Mouse (Mus musculus): ENCODE results near the gene Faap20. TPM values are rescaled to one million over a fixed set of nuclear protein-coding genes. Genes with fewer than 3 reads are reported as not detected.

Faap20 gene
- polyA plus RNA-seq (2011; ENCODE audit: insufficient read length, low read depth, missing spikeins), result 19.8 and 21.1 TPM in 2 replicates

DNA sequence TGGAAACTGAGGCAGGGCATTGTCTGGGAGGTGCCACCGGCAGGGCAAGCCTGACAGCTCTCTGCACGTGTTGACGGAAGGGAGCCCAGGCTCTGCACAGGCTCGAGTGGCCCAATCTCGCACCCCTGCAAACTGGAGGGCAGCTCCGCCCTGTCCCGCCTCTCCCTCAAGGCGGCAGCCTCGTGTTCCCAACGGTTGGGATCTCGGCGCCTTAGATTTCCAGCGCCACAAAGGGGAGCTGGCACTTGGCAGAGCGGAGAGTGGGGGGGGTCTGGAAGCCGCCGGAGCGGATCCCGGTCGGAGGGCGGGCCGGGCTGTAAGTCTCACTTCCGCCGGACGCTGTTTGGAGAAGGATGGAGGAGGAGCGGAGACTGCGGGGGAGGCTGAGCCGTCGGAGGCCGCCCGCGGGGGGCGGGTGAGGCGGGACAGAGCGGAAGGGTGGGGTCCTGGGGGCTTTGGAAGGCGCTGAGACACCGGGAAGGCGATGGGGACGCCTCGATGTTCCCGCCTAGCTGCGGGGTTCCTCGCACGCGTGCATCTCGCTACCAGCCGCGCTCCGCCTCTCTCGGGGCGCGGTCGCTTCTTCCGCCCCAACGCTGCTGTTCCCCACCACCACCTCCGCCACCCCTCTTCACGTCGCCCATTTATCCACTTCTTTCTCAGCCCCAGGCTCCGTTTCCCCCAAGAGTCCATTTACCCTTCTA is at the start of gene Faap20:
TSS of gene Faap20 (plus strand) at position 155 of the 704 bp plus-strand sequence.
- Histone ChIP-seq H3K4me3 (ENCODE audit: insufficient read depth, low read length) (peak within 1 kb of the TSS; percentile 65), H3K27ac (ENCODE audit: insufficient read depth, low read length) (peak within 1 kb of the TSS; percentile 98), H3K4me1 (ENCODE audit: control insufficient read depth, insufficient read depth, low read length) (peaks cover 7% of the 10 kb centered on the region)
- peak; percentile 85 for TF ChIP-seq POLR2A (IDR thresholded peaks at IDR 0.05; ENCODE audit: low read depth, low read length)
- TF ChIP-seq CTCF (IDR thresholded peaks at IDR 0.05; ENCODE audit: borderline replicate concordance, insufficient read depth, low read length), result no peak

- Histone ChIP-seq H3K27ac (ENCODE audit: insufficient read depth, low read length) (no peak overlapping the region), H3K4me1 (ENCODE audit: control insufficient read depth, insufficient read depth, low read length) (peaks cover 33% of the 10 kb centered on the region), H3K4me3 (ENCODE audit: insufficient read depth, low read length) (no peak overlapping the region)
- no peak for TF ChIP-seq POLR2A (IDR thresholded peaks at IDR 0.05; ENCODE audit: low read depth, low read length)
- no peak for TF ChIP-seq CTCF (IDR thresholded peaks at IDR 0.05; ENCODE audit: borderline replicate concordance, insufficient read depth, low read length)
Measured at GRCm38 (mm10) chr4:155200861-155201390, 48.7 kb upstream of the Faap20 start.

DNA sequence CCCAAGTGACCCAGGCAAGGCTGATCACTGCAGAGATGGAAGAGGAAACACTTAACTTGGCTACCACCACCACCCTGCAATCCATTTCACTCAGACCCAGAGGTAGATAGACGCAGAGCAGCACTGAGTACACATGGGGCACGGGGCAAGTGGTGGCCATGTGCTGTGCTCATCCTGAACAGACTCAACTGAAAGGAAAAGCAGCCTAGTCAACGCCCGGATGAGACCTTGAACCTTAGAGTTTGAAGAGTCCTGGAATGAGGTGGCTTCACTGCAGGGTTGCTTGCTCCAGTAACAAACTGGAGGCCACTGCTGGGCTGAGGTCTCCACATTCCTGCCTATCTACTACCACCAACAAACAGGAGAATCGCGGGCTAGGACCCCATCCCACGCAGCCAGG is 47.8 kb upstream of the Faap20 start:
- peaks cover 30% of the 10 kb centered on the region for H3K4me1 ChIP-seq (ENCODE audit: control insufficient read depth, insufficient read depth, low read length)
- H3K27ac ChIP-seq (ENCODE audit: insufficient read depth, low read length), result no peak overlapping the region
- no peak overlapping the region for H3K4me3 ChIP-seq (ENCODE audit: insufficient read depth, low read length)
- no peak for TF ChIP-seq CTCF (IDR thresholded peaks at IDR 0.05; ENCODE audit: borderline replicate concordance, insufficient read depth, low read length)
- TF ChIP-seq POLR2A (IDR thresholded peaks at IDR 0.05; ENCODE audit: low read depth, low read length), result no peak

DNA sequence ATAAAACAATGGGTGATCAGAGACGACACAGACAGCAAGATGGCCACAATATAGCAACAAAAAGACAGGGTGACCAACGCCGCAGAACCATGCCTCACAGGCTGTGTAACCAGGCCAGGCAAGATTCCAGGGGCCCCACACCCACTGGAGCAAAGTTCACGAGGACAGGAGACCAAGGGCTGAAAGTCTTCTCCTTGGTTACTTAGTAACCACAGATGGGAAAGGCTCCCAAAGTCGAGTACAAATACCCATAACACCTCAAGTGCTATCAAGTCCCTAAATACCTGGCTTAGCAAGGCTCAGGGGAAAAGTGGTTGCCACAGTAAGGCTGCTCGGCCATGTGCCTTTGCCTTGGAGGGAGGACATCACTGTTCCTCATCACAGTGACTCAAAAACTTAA is 43.7 kb upstream of the Faap20 start:
- Histone ChIP-seq H3K27ac (ENCODE audit: insufficient read depth, low read length) (no peak overlapping the region), H3K4me3 (ENCODE audit: insufficient read depth, low read length) (no peak overlapping the region), H3K4me1 (ENCODE audit: control insufficient read depth, insufficient read depth, low read length) (peaks cover 23% of the 10 kb centered on the region)
- TF ChIP-seq POLR2A (IDR thresholded peaks at IDR 0.05; ENCODE audit: low read depth, low read length), result no peak
- no peak for TF ChIP-seq CTCF (IDR thresholded peaks at IDR 0.05; ENCODE audit: borderline replicate concordance, insufficient read depth, low read length)

- no peak overlapping the region for H3K27ac ChIP-seq (ENCODE audit: insufficient read depth, low read length)
- H3K4me1 ChIP-seq (ENCODE audit: control insufficient read depth, insufficient read depth, low read length), result peaks cover 17% of the 10 kb centered on the region
- H3K4me3 ChIP-seq (ENCODE audit: insufficient read depth, low read length), result no peak overlapping the region
- TF ChIP-seq CTCF (IDR thresholded peaks at IDR 0.05; ENCODE audit: borderline replicate concordance, insufficient read depth, low read length) (no peak), POLR2A (IDR thresholded peaks at IDR 0.05; ENCODE audit: low read depth, low read length) (no peak)
Measured at GRCm38 (mm10) chr4:155206498-155206897, 43.1 kb upstream of the Faap20 start.

- peaks cover 14% of the 10 kb centered on the region for H3K4me1 ChIP-seq (ENCODE audit: control insufficient read depth, insufficient read depth, low read length)
- H3K27ac ChIP-seq (ENCODE audit: insufficient read depth, low read length), result no peak overlapping the region
- H3K4me3 ChIP-seq (ENCODE audit: insufficient read depth, low read length), result no peak overlapping the region
- TF ChIP-seq CTCF (IDR thresholded peaks at IDR 0.05; ENCODE audit: borderline replicate concordance, insufficient read depth, low read length), result no peak
- TF ChIP-seq POLR2A (IDR thresholded peaks at IDR 0.05; ENCODE audit: low read depth, low read length), result no peak
Measured at GRCm38 (mm10) chr4:155207841-155208240, 41.8 kb upstream of the Faap20 start.

- no peak for TF ChIP-seq POLR2A (IDR thresholded peaks at IDR 0.05; ENCODE audit: low read depth, low read length)
- no peak for TF ChIP-seq CTCF (IDR thresholded peaks at IDR 0.05; ENCODE audit: borderline replicate concordance, insufficient read depth, low read length)
- H3K4me1 ChIP-seq (ENCODE audit: control insufficient read depth, insufficient read depth, low read length), result peaks cover 14% of the 10 kb centered on the region
- no peak overlapping the region for H3K27ac ChIP-seq (ENCODE audit: insufficient read depth, low read length)
- no peak overlapping the region for H3K4me3 ChIP-seq (ENCODE audit: insufficient read depth, low read length)
Measured at GRCm38 (mm10) chr4:155208613-155209012, 41.0 kb upstream of the Faap20 start.

DNA sequence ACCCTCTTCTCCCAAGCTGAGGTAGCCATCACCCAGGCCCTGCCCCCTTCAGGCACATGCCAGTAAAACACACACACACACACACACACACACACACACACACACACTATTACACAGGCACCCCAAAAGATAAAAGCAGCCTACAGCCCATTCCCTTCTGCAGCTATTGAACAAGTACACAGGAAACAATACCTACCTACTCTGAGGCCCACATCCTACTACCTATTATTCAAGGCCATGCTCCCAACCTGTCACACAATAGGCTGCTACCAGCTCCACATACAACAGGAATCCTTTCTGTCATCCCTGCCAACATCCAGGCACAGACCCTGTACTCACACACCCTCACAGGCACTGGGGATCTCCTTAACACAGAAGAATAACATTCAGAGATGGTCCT is 40.5 kb upstream of the Faap20 start:
- no peak for TF ChIP-seq POLR2A (IDR thresholded peaks at IDR 0.05; ENCODE audit: low read depth, low read length)
- TF ChIP-seq CTCF (IDR thresholded peaks at IDR 0.05; ENCODE audit: borderline replicate concordance, insufficient read depth, low read length), result no peak
- H3K27ac ChIP-seq (ENCODE audit: insufficient read depth, low read length), result no peak overlapping the region
- H3K4me3 ChIP-seq (ENCODE audit: insufficient read depth, low read length), result no peak overlapping the region
- peaks cover 15% of the 10 kb centered on the region for H3K4me1 ChIP-seq (ENCODE audit: control insufficient read depth, insufficient read depth, low read length)

DNA sequence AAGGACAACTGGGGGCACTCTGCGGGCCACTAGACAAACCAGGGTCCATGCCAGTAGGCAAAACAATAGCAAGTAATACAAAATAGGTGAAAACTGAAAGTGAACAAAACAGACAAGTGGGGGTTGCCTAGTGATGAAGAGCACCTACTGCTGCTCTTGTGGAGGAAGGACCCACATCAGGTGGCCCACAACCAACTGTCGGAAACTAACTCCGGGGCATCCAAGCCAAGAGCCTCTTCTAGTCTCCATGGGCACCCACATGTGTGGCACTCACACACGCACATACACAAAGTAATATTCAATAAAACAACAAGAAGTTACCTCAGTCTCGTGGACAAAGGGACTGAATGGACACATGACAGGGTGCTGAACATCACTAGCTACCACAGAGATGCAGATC is 40.1 kb upstream of the Faap20 start:
- H3K4me1 ChIP-seq (ENCODE audit: control insufficient read depth, insufficient read depth, low read length), result peaks cover 18% of the 10 kb centered on the region
- H3K27ac ChIP-seq (ENCODE audit: insufficient read depth, low read length), result no peak overlapping the region
- H3K4me3 ChIP-seq (ENCODE audit: insufficient read depth, low read length), result no peak overlapping the region
- TF ChIP-seq POLR2A (IDR thresholded peaks at IDR 0.05; ENCODE audit: low read depth, low read length), result no peak
- TF ChIP-seq CTCF (IDR thresholded peaks at IDR 0.05; ENCODE audit: borderline replicate concordance, insufficient read depth, low read length), result no peak

DNA sequence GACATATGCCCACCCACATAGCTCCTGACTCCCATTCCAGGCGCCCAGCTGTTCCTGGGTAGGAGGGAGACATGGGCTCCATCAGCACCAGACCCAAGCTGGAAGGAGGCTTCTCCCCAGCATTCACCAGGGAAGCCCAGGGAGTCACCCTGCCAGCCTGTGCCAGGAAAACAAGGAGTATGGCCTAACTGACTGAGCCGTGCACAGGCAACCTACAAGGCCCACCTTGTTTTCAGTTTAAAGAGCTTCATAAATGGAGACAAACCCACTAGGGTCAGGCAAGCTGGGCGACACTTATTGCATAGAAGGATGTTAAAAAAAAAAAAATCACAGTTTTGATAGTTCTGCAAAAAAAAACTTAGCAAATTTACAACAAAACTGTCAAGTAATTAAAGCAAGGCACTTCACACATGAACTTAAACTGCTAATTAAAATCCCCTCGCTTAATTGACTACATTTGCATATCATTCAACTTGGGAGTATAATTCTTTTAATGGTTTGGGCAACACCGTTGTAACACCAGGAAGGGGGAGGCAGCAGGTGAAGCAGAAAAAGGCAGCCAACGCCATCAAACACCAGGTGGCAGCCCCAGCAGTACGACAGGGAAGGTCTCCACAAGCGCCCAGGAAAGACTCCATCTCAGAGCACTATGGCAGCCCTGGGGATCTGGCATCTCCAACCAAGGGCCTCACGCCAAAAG is 36.4 kb upstream of the Faap20 start:
- TF ChIP-seq CTCF (IDR thresholded peaks at IDR 0.05; ENCODE audit: borderline replicate concordance, insufficient read depth, low read length) (no peak), POLR2A (IDR thresholded peaks at IDR 0.05; ENCODE audit: low read depth, low read length) (no peak)
- H3K27ac ChIP-seq (ENCODE audit: insufficient read depth, low read length), result no peak overlapping the region
- peaks cover 34% of the 10 kb centered on the region for H3K4me1 ChIP-seq (ENCODE audit: control insufficient read depth, insufficient read depth, low read length)
- H3K4me3 ChIP-seq (ENCODE audit: insufficient read depth, low read length), result no peak overlapping the region
